Mouse (Mus musculus) limb, embryonic 12.5 days (tissue): ENCODE results near the gene Tnfaip1. TPM values are rescaled to one million over a fixed set of nuclear protein-coding genes. Genes with fewer than 3 reads are reported as not detected.
A peak's percentile ranks its signal among the peaks of the same experiment; 100 is the strongest.
"Not testable (repeated sequence)": the region's sequence is repeated elsewhere in the genome, so short reads cannot be mapped to it uniquely, and the experiment has no call there.

Source experiments
- ATAC-seq: fragments of 200-750 bp; cut with Nextera tagmentation; 2 replicates; pipeline ENCODE4 v1.8.0; 2017; ENCODE audit warnings: low read depth, moderate TSS enrichment; ENCODE audit not compliant: insufficient number of reproducible peaks, insufficient read depth, low FRiP score, low TSS enrichment
- H3K27ac ChIP-seq: fragments of 300-500 bp; sonication (generic); 2 replicates; pipeline ENCODE4 v1.5.1; 2016; ENCODE audit warnings: mild to moderate bottlenecking, moderate library complexity
- H3K27me3 ChIP-seq: fragments of 300-500 bp; sonication (generic); 2 replicates; pipeline ENCODE4 v1.6.1; 2016; ENCODE audit warnings: mild to moderate bottlenecking, moderate library complexity
- H3K36me3 ChIP-seq: fragments of 300-500 bp; sonication (generic); 2 replicates; pipeline ENCODE4 v1.6.1; 2016; ENCODE audit warnings: mild to moderate bottlenecking, moderate library complexity
- H3K4me1 ChIP-seq: fragments of 300-500 bp; sonication (generic); replicated peaks from 2 replicates; pipeline ENCODE4 v1.6.1; 2016
- H3K4me2 ChIP-seq: fragments of 300-500 bp; sonication (generic); 2 replicates; pipeline ENCODE4 v1.6.1; 2016; ENCODE audit warnings: mild to moderate bottlenecking, moderate library complexity
- H3K4me3 ChIP-seq: fragments of 300-500 bp; sonication (generic); replicated peaks from 2 replicates; pipeline ENCODE4 v1.5.1; 2016; ENCODE audit warnings: mild to moderate bottlenecking
- H3K9ac ChIP-seq: fragments of 300-500 bp; sonication (generic); replicated peaks from 2 replicates; pipeline ENCODE4 v1.6.1; 2016; ENCODE audit warnings: mild to moderate bottlenecking, moderate library complexity
- H3K9me3 ChIP-seq: fragments of 300-500 bp; sonication (generic); 2 replicates; pipeline ENCODE4 v1.6.1; 2016; ENCODE audit warnings: mild to moderate bottlenecking, moderate library complexity
- WGBS: fragments of 180-500 bp; shearing (Covaris S2); methylation state at CpG from one replicate; pipeline ENCODE4 v1.1.7; 2016; 5-methylcytosine and 5-hydroxymethylcytosine counted together
- polyA plus RNA-seq: library from polyadenylated mRNA; unstranded; fragments of >200 nt; fragmentation: Nextera tagmentation; extraction: Ambion mirVana; gene quantifications from 2 replicates; pipeline ENCODE4 v1.2.1, GENCODE M21; 2016

The Tnfaip1 gene
- polyA plus RNA-seq: 70.4 and 72.5 TPM in 2 replicates

DNA sequence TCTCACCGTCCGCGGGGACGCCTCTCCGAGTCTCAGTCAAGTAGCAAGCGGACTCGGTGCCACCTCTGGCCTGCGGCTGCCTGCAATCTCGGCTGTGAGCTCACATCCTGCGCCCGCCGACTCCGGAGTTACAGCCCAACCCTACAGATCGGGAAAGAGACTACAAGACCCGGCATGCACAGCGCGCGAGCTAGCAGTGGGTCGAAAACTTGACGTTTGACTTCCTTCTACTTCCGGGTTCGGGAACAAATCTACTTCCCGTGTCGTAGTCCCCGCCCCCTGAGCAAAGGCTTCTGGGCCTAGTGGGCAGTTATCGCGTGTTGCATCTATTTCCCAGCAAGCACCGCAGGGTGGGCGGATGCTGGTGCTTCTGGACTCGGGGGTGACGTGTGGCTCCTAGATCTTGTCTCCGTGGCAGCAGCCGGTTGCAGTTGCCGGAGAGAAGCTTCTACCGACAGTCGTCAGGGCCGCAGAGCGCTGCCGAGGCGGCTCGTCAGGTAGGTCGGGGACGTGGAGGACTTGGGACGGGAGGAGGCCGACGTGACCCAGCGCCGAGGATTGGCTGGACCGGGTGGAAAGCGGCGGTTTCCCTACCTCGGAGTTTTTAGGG is at the start of gene Tnfaip1, which contains the start of gene Ift20:
Tnfaip1 (minus strand) TSS at position 253 of the 610 bp plus-strand sequence.
Ift20 (plus strand) TSS at position 282 of the 610 bp plus-strand sequence.
- H3K27ac ChIP-seq: peak within 1 kb of the TSS; percentile 93
- under 1% methylated on average over 52 of the region's 52 CpGs for WGBS
- H3K27me3 ChIP-seq: no peaks in the 10 kb centered on the region
- no peaks in the 10 kb centered on the region for H3K9me3 ChIP-seq
- H3K4me1 ChIP-seq: peaks cover 21% of the 10 kb centered on the region
- peak within 1 kb of the TSS; percentile 82 for H3K9ac ChIP-seq
- peak; percentile 97 for ATAC-seq
- H3K4me2 ChIP-seq: peak within 1 kb of the TSS; percentile 86
- peak within 1 kb of the TSS; percentile 77 for H3K4me3 ChIP-seq
- peaks cover 40% of the 10 kb centered on the region for H3K36me3 ChIP-seq

DNA sequence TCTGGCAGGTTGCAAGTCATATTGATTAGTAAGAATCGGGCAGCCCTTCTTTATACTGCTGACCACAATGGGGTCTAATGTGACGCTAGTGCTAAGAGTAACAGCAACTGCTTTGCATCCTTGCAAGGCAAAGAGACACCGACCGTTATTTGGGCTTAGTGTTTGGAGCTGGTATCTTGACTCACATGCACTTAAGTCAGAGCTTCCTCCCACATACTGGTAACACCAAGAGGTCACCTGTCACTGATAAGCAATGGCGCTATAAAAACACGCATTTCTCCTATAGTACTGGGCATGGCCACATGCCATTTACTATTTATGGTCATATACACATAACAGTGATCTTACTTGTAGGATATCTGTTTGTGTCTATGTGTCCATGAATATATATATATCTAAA is 46.7 kb upstream of the Tnfaip1 start:
- H3K9me3 ChIP-seq: no peaks in the 10 kb centered on the region
- H3K27me3 ChIP-seq: no peaks in the 10 kb centered on the region
- H3K36me3 ChIP-seq: peaks cover 67% of the 10 kb centered on the region
- H3K27ac ChIP-seq: no peak overlapping the region
- no peak for ATAC-seq
- H3K4me1 ChIP-seq: no peaks in the 10 kb centered on the region
- 89% methylated on average over 6 of the region's 6 CpGs for WGBS
- no peak overlapping the region for H3K4me2 ChIP-seq
- no peak overlapping the region for H3K4me3 ChIP-seq
- no peak overlapping the region for H3K9ac ChIP-seq

DNA sequence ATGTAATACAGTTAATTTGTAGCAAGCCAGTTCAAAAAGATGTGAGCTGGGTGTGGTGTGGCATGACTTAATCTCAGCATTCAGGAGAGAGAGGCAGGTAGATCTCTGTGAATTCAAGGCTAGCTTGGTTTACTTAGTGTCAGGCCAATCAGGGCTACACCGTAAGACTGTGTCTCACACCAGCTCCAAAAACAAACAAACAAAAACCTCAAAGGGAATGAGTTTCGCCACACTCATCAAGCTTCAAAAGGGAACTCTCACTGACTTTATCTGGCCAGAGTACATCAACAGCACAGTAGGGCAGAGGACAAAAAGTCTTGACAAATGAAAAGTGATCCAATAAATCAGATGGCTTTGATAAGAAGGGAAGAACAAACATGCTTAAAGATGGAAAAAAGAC is 38.8 kb upstream of the Tnfaip1 start:
- no peak overlapping the region for H3K4me2 ChIP-seq
- H3K36me3 ChIP-seq: peaks cover 71% of the 10 kb centered on the region
- no peaks in the 10 kb centered on the region for H3K9me3 ChIP-seq
- no peak overlapping the region for H3K27ac ChIP-seq
- no peaks in the 10 kb centered on the region for H3K4me1 ChIP-seq
- 36% methylated on average over 2 of the region's 2 CpGs for WGBS
- ATAC-seq: no peak
- H3K9ac ChIP-seq: no peak overlapping the region
- no peak overlapping the region for H3K4me3 ChIP-seq
- H3K27me3 ChIP-seq: no peaks in the 10 kb centered on the region

DNA sequence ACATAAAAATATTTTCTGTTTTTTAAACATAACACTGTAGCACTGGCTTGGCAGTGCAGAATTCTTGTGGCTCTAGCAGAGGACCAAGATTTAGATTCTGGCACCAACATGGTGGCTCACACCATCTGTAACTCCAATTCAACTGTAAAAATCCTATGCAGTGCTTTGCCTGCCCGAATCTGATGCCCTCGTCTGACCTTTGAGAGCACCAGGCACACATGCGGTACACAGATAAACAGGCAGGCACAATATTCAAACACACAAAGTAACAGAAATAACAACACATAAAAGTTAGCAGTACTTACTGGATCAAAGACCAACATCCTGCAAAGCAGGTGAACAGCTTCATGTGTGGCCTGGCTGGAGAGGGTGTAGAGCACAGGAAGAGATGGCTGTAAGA is 38.4 kb upstream of the Tnfaip1 start:
- Histone ChIP-seq H3K27ac (no peak overlapping the region), H3K27me3 (no peaks in the 10 kb centered on the region), H3K36me3 (peaks cover 71% of the 10 kb centered on the region), H3K9me3 (no peaks in the 10 kb centered on the region), H3K4me1 (no peaks in the 10 kb centered on the region), H3K4me2 (no peak overlapping the region), H3K4me3 (no peak overlapping the region), H3K9ac (no peak overlapping the region)
- WGBS: 76% methylated on average over 3 of the region's 3 CpGs
- ATAC-seq: no peak

DNA sequence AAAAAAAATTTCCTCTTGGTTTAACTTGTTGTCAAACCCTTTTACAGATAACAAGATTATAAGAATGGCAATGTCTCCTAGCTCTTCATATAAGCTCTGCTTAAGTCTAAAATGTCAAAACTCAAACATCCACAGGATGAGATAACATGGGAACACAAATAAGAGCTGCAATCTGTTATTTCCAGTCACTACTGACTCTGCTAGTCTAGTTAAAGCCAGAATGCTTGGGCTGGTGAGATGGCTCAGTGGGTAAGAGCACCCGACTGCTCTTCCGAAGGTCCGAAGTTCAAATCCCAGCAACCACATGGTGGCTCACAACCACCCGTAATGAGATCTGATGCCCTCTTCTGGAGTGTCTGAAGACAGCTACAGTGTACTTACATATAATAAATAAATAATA is 37.9 kb upstream of the Tnfaip1 start:
- H3K9me3 ChIP-seq, H3K4me3 ChIP-seq, H3K9ac ChIP-seq, H3K27me3 ChIP-seq, H3K27ac ChIP-seq, H3K4me2 ChIP-seq, ATAC-seq, H3K4me1 ChIP-seq: not testable (repeated sequence)
- peaks cover 72% of the 10 kb centered on the region for H3K36me3 ChIP-seq
- WGBS: 100% methylated on average over 3 of the region's 4 CpGs

DNA sequence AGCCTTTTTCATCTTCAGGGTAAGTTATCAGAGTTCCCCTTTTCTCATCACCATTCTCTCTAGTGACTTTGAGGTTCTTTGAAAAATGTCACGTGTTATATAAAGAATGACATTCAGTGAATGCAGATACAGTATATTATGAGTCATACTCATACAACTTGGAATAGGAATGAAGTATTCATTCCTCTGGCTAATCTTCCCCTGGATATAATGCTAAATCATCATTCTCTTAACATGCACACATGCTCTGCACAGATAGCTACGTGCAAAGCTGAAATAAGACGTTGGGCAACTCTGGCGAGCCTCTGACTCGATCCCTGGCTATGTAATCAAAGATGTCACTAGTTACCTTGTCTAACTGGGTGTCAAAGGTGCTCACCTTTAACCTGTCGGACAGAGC is 35.7 kb upstream of the Tnfaip1 start:
- WGBS: 93% methylated on average over 6 of the region's 6 CpGs
- Histone ChIP-seq H3K4me3 (no peak overlapping the region), H3K27me3 (no peaks in the 10 kb centered on the region), H3K4me2 (no peak overlapping the region), H3K9ac (no peak overlapping the region), H3K9me3 (no peaks in the 10 kb centered on the region), H3K27ac (no peak overlapping the region), H3K4me1 (no peaks in the 10 kb centered on the region), H3K36me3 (peaks cover 68% of the 10 kb centered on the region)
- ATAC-seq: no peak

DNA sequence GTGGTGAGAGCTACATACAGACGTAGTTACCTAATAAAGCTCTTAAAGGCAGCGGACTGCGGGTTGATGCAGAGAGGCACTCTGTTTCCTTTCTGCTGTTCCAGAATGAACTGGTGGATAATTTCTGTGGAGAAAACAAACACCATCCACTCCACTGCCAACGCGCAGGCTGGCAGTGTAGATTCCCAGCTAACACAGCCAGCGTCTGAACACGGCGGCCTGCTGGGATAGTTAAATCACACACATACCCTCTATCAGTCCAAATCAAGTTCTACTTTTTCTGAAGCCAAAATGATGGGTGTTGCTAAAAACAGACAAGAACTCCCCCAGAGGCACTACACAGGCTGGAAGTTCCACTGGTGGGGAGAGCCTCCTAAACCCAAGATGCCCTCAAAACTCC is 35.3 kb upstream of the Tnfaip1 start:
- H3K9ac ChIP-seq: no peak overlapping the region
- ATAC-seq: no peak
- H3K27me3 ChIP-seq: no peaks in the 10 kb centered on the region
- no peak overlapping the region for H3K4me2 ChIP-seq
- no peak overlapping the region for H3K27ac ChIP-seq
- no peaks in the 10 kb centered on the region for H3K4me1 ChIP-seq
- H3K36me3 ChIP-seq: peaks cover 68% of the 10 kb centered on the region
- 90% methylated on average over 8 of the region's 8 CpGs for WGBS
- H3K4me3 ChIP-seq: no peak overlapping the region
- H3K9me3 ChIP-seq: no peaks in the 10 kb centered on the region

DNA sequence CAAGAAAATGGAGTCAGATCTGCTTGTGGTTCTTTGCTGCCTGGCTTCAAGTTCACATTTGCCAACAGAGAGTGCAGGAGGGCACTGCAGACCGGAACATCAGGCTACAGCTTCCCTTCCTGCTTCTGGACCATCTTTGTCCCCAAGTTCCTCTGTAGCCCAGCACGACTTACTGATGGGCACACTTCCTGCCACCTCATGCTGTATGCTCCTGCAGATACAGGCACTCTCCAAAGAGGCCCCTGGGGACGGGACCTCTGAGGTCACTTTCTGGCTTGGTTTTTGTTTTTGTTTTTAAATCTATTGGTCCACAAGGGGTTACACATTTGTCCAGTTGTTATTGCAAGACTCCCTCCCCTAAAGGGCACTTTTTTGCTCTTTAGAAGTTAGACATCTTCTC is 33.7 kb upstream of the Tnfaip1 start:
- no peaks in the 10 kb centered on the region for H3K27me3 ChIP-seq
- peaks cover 69% of the 10 kb centered on the region for H3K36me3 ChIP-seq
- H3K27ac ChIP-seq: no peak overlapping the region
- no peak for ATAC-seq
- H3K4me1 ChIP-seq: no peaks in the 10 kb centered on the region
- WGBS: 77% methylated on average over 3 of the region's 3 CpGs
- H3K4me2 ChIP-seq: no peak overlapping the region
- no peak overlapping the region for H3K4me3 ChIP-seq
- no peaks in the 10 kb centered on the region for H3K9me3 ChIP-seq
- no peak overlapping the region for H3K9ac ChIP-seq

DNA sequence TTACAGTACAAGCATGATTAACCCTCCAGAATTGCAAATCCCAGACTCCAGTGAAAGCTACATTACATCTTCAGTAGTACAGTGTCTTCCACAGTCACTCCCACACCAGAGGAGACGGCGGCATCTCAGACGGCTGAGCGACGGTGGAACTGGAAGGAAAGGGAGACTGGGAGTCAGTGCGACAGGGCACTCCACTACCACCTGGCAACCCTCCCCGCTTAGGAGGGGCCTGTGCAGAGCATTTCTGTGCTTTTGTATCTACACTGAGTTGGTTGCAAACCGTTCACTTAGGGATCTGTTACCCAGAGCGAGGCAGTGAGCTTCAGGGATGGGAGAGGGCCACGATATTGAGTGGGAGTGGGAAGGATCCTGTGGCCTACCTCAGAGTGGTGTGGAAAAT is 32.7 kb upstream of the Tnfaip1 start:
- Histone ChIP-seq H3K4me1 (no peaks in the 10 kb centered on the region), H3K27me3 (no peaks in the 10 kb centered on the region), H3K36me3 (peaks cover 65% of the 10 kb centered on the region), H3K4me2 (no peak overlapping the region), H3K9ac (no peak overlapping the region), H3K4me3 (no peak overlapping the region), H3K9me3 (no peaks in the 10 kb centered on the region), H3K27ac (no peak overlapping the region)
- ATAC-seq: no peak
- 84% methylated on average over 10 of the region's 10 CpGs for WGBS

DNA sequence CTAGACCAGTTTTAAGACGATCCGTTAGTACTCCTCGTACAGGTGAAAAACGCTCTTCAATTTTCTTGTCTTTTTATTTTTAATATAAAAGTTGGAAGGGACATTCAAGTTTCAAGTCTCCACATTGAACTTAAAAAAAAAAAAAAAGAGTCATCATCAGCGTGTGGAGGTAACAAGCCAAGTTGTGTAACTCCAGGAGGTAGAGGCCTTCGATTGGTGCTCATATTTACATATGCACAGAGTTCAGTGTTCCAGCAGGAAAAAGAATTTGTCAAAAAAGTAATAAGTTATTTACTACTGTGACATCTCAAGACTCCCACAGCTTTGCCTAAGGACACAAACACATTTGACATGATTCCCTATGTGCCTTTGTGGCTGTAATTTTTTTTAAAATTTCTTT is 31.5 kb upstream of the Tnfaip1 start:
- no peak overlapping the region for H3K4me3 ChIP-seq
- no peak overlapping the region for H3K9ac ChIP-seq
- no peaks in the 10 kb centered on the region for H3K4me1 ChIP-seq
- ATAC-seq: no peak
- peaks cover 57% of the 10 kb centered on the region for H3K36me3 ChIP-seq
- 91% methylated on average over 6 of the region's 6 CpGs for WGBS
- H3K27ac ChIP-seq: no peak overlapping the region
- no peaks in the 10 kb centered on the region for H3K27me3 ChIP-seq
- H3K9me3 ChIP-seq: no peaks in the 10 kb centered on the region
- no peak overlapping the region for H3K4me2 ChIP-seq

DNA sequence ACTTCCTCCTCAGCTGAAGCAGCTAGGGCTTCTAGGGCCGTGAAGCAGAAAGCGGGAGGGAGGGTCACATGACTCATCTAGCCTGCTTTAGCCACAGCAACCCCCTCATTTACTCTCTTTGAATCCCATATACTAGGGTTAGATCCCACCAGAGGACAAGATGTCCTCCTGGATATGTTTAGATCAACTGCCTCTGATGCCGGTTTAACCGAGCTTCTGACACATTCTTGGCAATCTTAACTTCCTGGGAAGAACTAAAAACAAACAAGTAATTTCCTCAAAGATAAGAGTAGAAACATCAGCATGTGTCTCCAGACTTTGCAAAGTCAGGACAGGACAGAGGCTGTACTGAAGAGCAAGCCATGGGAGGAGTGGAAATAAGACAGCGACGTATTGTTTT is 30.6 kb upstream of the Tnfaip1 start:
- Histone ChIP-seq H3K36me3 (peaks cover 49% of the 10 kb centered on the region), H3K27me3 (no peaks in the 10 kb centered on the region), H3K4me3 (no peak overlapping the region), H3K27ac (no peak overlapping the region), H3K9me3 (no peaks in the 10 kb centered on the region), H3K4me2 (no peak overlapping the region), H3K4me1 (no peaks in the 10 kb centered on the region), H3K9ac (no peak overlapping the region)
- ATAC-seq: no peak
- 57% methylated on average over 6 of the region's 6 CpGs for WGBS

DNA sequence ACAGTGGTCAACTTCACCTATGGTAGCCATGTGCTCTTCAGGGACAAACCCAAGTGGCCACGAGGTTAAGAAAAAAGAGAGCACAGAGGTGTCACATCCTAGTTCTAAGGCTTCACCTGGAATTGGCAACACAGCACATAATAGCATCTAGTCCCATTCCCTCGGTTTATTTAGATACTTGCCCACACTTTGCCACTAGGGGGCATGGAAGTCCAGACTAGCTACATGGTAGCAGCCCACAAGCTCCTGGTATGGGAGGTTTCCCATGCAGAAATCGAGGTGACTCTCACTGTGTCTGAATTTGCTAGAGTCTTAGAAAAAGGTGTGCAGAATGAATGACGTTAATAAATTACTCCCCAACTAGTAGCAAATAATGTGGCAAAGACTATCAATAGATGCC is 24.3 kb upstream of the Tnfaip1 start:
- H3K4me3 ChIP-seq: no peak overlapping the region
- no peak overlapping the region for H3K27ac ChIP-seq
- no peaks in the 10 kb centered on the region for H3K27me3 ChIP-seq
- peaks cover 9% of the 10 kb centered on the region; the same call in 1 of the 2 replicates for H3K4me1 ChIP-seq
- peak; percentile 56; the same call in 1 of the 2 replicates for ATAC-seq
- no peak overlapping the region for H3K9ac ChIP-seq
- no peak overlapping the region for H3K4me2 ChIP-seq
- 23% methylated on average over 4 of the region's 4 CpGs for WGBS
- peaks cover 2% of the 10 kb centered on the region; the same call in 1 of the 2 replicates for H3K36me3 ChIP-seq
- H3K9me3 ChIP-seq: no peaks in the 10 kb centered on the region
